Mouse (Mus musculus) spleen, adult 2 months (tissue): Measurements from ENCODE around the gene Eng.

Experiments used
- CTCF ChIP-seq: fragments of 200-500 bp; IDR thresholded peaks from 2 replicates; pipeline ENCODE4 v1.5.1; 2011; ENCODE audit warnings: mild to moderate bottlenecking, inconsistent platforms; ENCODE audit not compliant: insufficient read depth, insufficient read length, insufficient replicate concordance; ENCODE audit errors: extremely low read depth
- POLR2A ChIP-seq: fragments of 200-500 bp; IDR thresholded peaks from 2 replicates; pipeline ENCODE4 v1.6.1; 2011; ENCODE audit warnings: low read depth, low read length, inconsistent platforms

DNA sequence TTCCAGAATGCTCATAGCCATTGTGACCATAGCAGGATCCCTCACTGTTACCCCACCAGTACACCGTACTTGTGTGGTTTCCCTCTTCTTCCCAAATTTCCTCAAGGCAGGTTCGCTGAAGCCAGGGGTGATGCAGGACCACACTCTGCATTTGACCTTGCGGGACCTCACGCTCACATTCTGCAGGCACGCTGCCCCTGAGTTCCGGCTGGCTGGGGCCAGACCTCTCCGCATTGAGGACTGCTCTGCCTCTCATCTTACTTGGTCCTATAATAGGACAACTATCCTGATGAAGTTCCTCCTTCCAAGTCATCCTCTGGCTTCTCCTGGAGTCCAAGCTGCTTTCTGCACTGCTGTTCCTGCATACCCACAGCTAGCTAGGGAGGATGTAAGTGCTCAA lies 9.8 kb upstream of the Eng start:
- TF ChIP-seq CTCF, result no peak
- TF ChIP-seq POLR2A, result no peak
